Mouse (Mus musculus) forebrain, embryonic 15.5 days (tissue): Measurements from ENCODE around the gene Tex13c2. TPM values are rescaled to one million over a fixed set of nuclear protein-coding genes. Genes with fewer than 3 reads are reported as not detected.

ENCODE experiments used
- ATAC-seq: fragments of 200-750 bp; cut with Nextera tagmentation; replicated peaks from 2 replicates; pipeline ENCODE4 v1.8.0; 2017; ENCODE audit warnings: mild to moderate bottlenecking, moderate TSS enrichment, moderate library complexity
- H3K27ac ChIP-seq: fragments of 300-500 bp; sonication (generic); replicated peaks from 2 replicates; pipeline ENCODE4 v1.5.1; 2015; ENCODE audit warnings: mild to moderate bottlenecking, inconsistent platforms
- H3K27me3 ChIP-seq: fragments of 300-500 bp; sonication (generic); 2 replicates; pipeline ENCODE4 v1.6.1; 2015; ENCODE audit warnings: inconsistent platforms
- H3K36me3 ChIP-seq: fragments of 300-500 bp; sonication (generic); 2 replicates; pipeline ENCODE4 v1.6.1; 2015; ENCODE audit warnings: mild to moderate bottlenecking, inconsistent platforms
- H3K4me1 ChIP-seq: fragments of 300-500 bp; sonication (generic); 2 replicates; pipeline ENCODE4 v1.6.1; 2015; ENCODE audit warnings: inconsistent platforms
- H3K4me2 ChIP-seq: fragments of 300-500 bp; sonication (generic); replicated peaks from 2 replicates; pipeline ENCODE4 v1.6.1; 2015; ENCODE audit warnings: mild to moderate bottlenecking, inconsistent platforms
- H3K4me3 ChIP-seq: fragments of 300-500 bp; sonication (generic); 2 replicates; pipeline ENCODE4 v1.5.1; 2015; ENCODE audit warnings: mild to moderate bottlenecking, inconsistent platforms
- H3K9ac ChIP-seq: fragments of 300-500 bp; sonication (generic); replicated peaks from 2 replicates; pipeline ENCODE4 v1.6.1; 2015; ENCODE audit warnings: mild to moderate bottlenecking, inconsistent platforms
- H3K9me3 ChIP-seq: fragments of 300-500 bp; sonication (generic); 2 replicates; pipeline ENCODE4 v1.6.1; 2016; ENCODE audit warnings: inconsistent platforms
- WGBS: fragments of 180-500 bp; shearing (Covaris S2); methylation state at CpG from one replicate; pipeline ENCODE4 v1.1.7; 2015; ENCODE audit warnings: mixed read lengths; 5-methylcytosine and 5-hydroxymethylcytosine counted together
- polyA plus RNA-seq: library from polyadenylated mRNA; unstranded; fragments of >200 nt; fragmentation: Nextera tagmentation; extraction: Ambion mirVana; gene quantifications from 2 replicates; pipeline ENCODE4 v1.2.1, GENCODE M21; 2015

Tex13c2 gene
- polyA plus RNA-seq, 1 experiment from 2014 or later: not detected

DNA sequence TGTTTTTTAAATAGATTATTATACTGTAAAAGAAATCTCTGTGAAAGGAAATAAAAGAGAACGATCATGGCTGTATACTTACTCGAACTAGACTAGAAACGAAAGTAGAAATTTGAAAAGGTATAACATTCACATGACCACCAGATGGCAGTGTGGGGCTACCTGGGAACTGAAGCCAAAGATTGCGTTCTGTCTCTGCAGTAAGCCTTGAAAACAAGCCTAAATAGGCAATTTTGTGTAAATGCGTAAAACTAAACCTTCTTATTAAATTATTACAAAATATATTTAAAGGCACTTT, 51.2 kb downstream of the Tex13c2 start:
- Histone ChIP-seq H3K9ac (no peak overlapping the region), H3K9me3 (no peaks in the 10 kb centered on the region), H3K4me1 (peaks cover 8% of the 10 kb centered on the region), H3K27ac (peak overlapping the region; percentile 75), H3K4me3 (peak overlapping the region; percentile 14; the same call in 1 of the 2 replicates), H3K27me3 (no peaks in the 10 kb centered on the region), H3K4me2 (peak overlapping the region; percentile 31), H3K36me3 (no peaks in the 10 kb centered on the region)
- peak; percentile 71 for ATAC-seq
- WGBS: 28% methylated on average over 5 of the region's 5 CpGs

Other genes starting within 250 kb of the Tex13c2 start
- gene Sh2d1a, start 12.8 kb downstream of the Tex13c2 start, polyA plus RNA-seq: 4.0 and 4.1 TPM in 2 replicates